ENCODE assay signal across 22 mouse cellular contexts in the genomic region with DNA sequence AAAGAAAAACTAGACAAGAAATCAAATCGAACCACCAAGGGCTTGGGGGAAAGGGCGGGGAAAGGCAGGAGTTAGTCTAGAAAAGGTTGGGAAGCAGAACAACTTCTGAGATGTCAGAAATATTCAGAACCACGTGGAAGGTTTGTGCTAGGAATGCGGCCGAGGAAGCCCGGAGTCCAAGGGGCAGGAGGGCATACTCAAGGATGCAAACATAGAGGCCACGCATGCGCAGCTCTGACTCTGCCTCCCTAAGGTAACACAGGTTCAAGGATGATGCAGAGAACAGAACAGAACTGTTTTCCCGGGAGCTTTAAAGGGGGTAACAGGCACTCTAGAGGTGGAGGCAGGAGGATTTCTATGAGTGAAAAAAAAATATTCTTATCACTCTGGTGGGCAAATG. TPM values are rescaled to one million over a fixed set of nuclear protein-coding genes. Genes with fewer than 3 reads are reported as not detected.
DNase-seq lines count a peak whose midpoint lies in the region; ATAC-seq and TF ChIP-seq lines count a peak whose summit lies in the region.
"Had no signal": no experiment of that assay in that cellular context is flagged by ENCODE, and none has a peak within 500 bp of the region (broad histone marks: within the 10 kb centered on the region; RNA-seq: fewer than 3 reads in every experiment).

No protein-coding gene starts in this region.

- intact Hi-C loops in left cerebral cortex, postnatal 10 days (cut with DNase I) = no loop called here

- H3K27ac ChIP-seq in kidney, embryonic 14.5 days (ENCODE audit: low read depth, low read length) = no peak overlapping the region
- no peak overlapping the region for H3K27ac ChIP-seq in kidney, postnatal 0 days
- H3K27ac ChIP-seq: embryonic facial prominence, embryonic 12.5 days; forebrain, embryonic 13.5 days; heart, embryonic 10.5 days; hindbrain, embryonic 12.5 days; layer of hippocampus, adult 2 months; midbrain, embryonic 12.5 days; neural tube, embryonic 13.5 days had no signal

- H3K4me3 ChIP-seq in kidney, embryonic 14.5 days (ENCODE audit: low read length) = no peak overlapping the region
- H3K4me3 ChIP-seq in kidney, postnatal 0 days (replicated peaks; ENCODE audit: low read depth, low read length) = no peak overlapping the region
- H3K4me3 ChIP-seq: embryonic facial prominence, embryonic 12.5 days; erythroblast, embryonic 14.5 days; forebrain, embryonic 13.5 days; heart, embryonic 10.5 days; hindbrain, embryonic 12.5 days; layer of hippocampus, adult 2 months; midbrain, embryonic 12.5 days; neural tube, embryonic 13.5 days had no signal

- H3K9me3 ChIP-seq in kidney, embryonic 14.5 days (ENCODE audit: control insufficient read depth, low read length) = no peaks in the 10 kb centered on the region
- H3K9me3 ChIP-seq in kidney, postnatal 0 days (replicated peaks; ENCODE audit: low read length) = no peaks in the 10 kb centered on the region
- H3K9me3 ChIP-seq: embryonic facial prominence, embryonic 12.5 days; forebrain, embryonic 13.5 days; heart, embryonic 10.5 days; hindbrain, embryonic 12.5 days; midbrain, embryonic 12.5 days; neural tube, embryonic 13.5 days had no signal

- peak; percentile 71 for DNase-seq in kidney, adult 18-20 months
- peak; percentile 52 for DNase-seq in ES-CJ7 (ENCODE audit: low read depth, low spot score)
- no peak for DNase-seq in kidney, postnatal 0 days (ENCODE audit: low spot score)
- peak; percentile 55 for DNase-seq in testis, postnatal 14 days (ENCODE audit: low spot score)
- no peak for DNase-seq in retina, postnatal 1 day
- DNase-seq in left cerebral cortex, postnatal 10 days (ENCODE audit: extremely low spot score in 1 of 2, low spot score in 2 of 2) = no peak
- DNase-seq: adrenal gland, postnatal 10 days; cerebellum, adult 9-11 months; left cerebral cortex, postnatal 4 days; liver; thymus, postnatal 25 days had no signal

- no peak for TF ChIP-seq CTCF in kidney, postnatal 0 days (IDR thresholded peaks at IDR 0.05; ENCODE audit: low read depth)

- H3K4me1 ChIP-seq in kidney, embryonic 14.5 days (ENCODE audit: control insufficient read depth, insufficient read depth, low read length) = no peaks in the 10 kb centered on the region
- H3K4me1 ChIP-seq in kidney, postnatal 0 days (replicated peaks; ENCODE audit: insufficient read depth, low read length) = no peaks in the 10 kb centered on the region
- H3K4me1 ChIP-seq: embryonic facial prominence, embryonic 12.5 days; forebrain, embryonic 13.5 days; heart, embryonic 10.5 days; hindbrain, embryonic 12.5 days; neural tube, embryonic 13.5 days had no signal

- no peak overlapping the region for H3K9ac ChIP-seq in kidney, embryonic 14.5 days (ENCODE audit: low read depth, low read length)
- no peak overlapping the region for H3K9ac ChIP-seq in kidney, postnatal 0 days (ENCODE audit: low read depth, low read length)
- H3K9ac ChIP-seq: embryonic facial prominence, embryonic 12.5 days; forebrain, embryonic 13.5 days; hindbrain, embryonic 12.5 days; midbrain, embryonic 12.5 days; neural tube, embryonic 13.5 days had no signal

- no peaks in the 10 kb centered on the region for H3K36me3 ChIP-seq in kidney, embryonic 14.5 days (ENCODE audit: control insufficient read depth, insufficient read depth, low read length)
- H3K36me3 ChIP-seq in kidney, postnatal 0 days (ENCODE audit: insufficient read depth, low read length) = no peaks in the 10 kb centered on the region
- H3K36me3 ChIP-seq: embryonic facial prominence, embryonic 12.5 days; heart, embryonic 10.5 days; hindbrain, embryonic 12.5 days; midbrain, embryonic 12.5 days; neural tube, embryonic 13.5 days had no signal

- H3K4me2 ChIP-seq in kidney, embryonic 14.5 days (replicated peaks; ENCODE audit: low read depth, low read length) = no peak overlapping the region
- H3K4me2 ChIP-seq in kidney, postnatal 0 days (ENCODE audit: low read length) = no peak overlapping the region
- H3K4me2 ChIP-seq: embryonic facial prominence, embryonic 12.5 days; forebrain, embryonic 13.5 days; hindbrain, embryonic 12.5 days; midbrain, embryonic 12.5 days; neural tube, embryonic 13.5 days had no signal

- no peak for ATAC-seq in kidney, embryonic 14.5 days (ENCODE audit: low FRiP score, low TSS enrichment)
- ATAC-seq in kidney, postnatal 0 days (replicated peaks; ENCODE audit: low FRiP score, low read depth) = peak; percentile 59
- ATAC-seq: activated CD4-positive, CD25-positive, alpha-beta regulatory T cell, adult 4 months; forebrain, embryonic 13.5 days had no signal

- no peaks in the 10 kb centered on the region for H3K27me3 ChIP-seq in kidney, embryonic 14.5 days (ENCODE audit: control insufficient read depth, insufficient read depth, low read length)
- H3K27me3 ChIP-seq in kidney, postnatal 0 days (ENCODE audit: insufficient read depth, low read length) = no peaks in the 10 kb centered on the region
- H3K27me3 ChIP-seq: CH12.LX; embryonic facial prominence, embryonic 12.5 days; forebrain, embryonic 13.5 days; hindbrain, embryonic 12.5 days; neural tube, embryonic 13.5 days had no signal

- WGBS in kidney, embryonic 14.5 days = 74% methylated on average over 9 of the region's 9 CpGs
- whole genome bisulfite sequencing in kidney, postnatal 0 days = 65% methylated on average over 9 of the region's 9 CpGs

RNA-seq across cellular contexts. Expression of a gene that starts 5.8 kb away (rescaled TPM):
- 71.2 and 93.6 TPM in 2 replicates for polyA plus RNA-seq in kidney, embryonic 14.5 days (2014; fragmentation: Nextera tagmentation; extraction: Ambion mirVana)
- 51.7 and 52.5 TPM in 2 replicates for polyA plus RNA-seq in kidney, postnatal 0 days (2015; fragmentation: Nextera tagmentation; extraction: Ambion mirVana)
- 100 to 1,000 TPM; 141 to 149 TPM for total RNA-seq in left cerebral cortex, postnatal 10 days (2021)

RNA-seq across cellular contexts. Expression of a gene that starts 51.3 kb away (rescaled TPM):
- polyA plus RNA-seq in kidney, embryonic 14.5 days (2014; fragmentation: Nextera tagmentation; extraction: Ambion mirVana) = 9.9 and 14.9 TPM in 2 replicates
- 14.6 and 15.8 TPM in 2 replicates for polyA plus RNA-seq in kidney, postnatal 0 days (2015; fragmentation: Nextera tagmentation; extraction: Ambion mirVana)
- total RNA-seq in left cerebral cortex, postnatal 10 days (2021) = 1 to 10 TPM in 1 of 2 experiments, under 1 TPM in 1; 0.64 to 1.3 TPM
- total RNA-seq: CH12.LX had no signal
- polyA plus RNA-seq: activated CD4-positive, CD25-positive, alpha-beta regulatory T cell, adult 4 months had no signal

Comparison
In these comparisons a context has a peak if more than half of its experiments do, and no peak if none do; other contexts are left out.
1. DNase-seq: peak in kidney, adult 18-20 months (single experiment), ES-CJ7 (single experiment) and testis, postnatal 14 days (single experiment); none in kidney, postnatal 0 days (single experiment), retina, postnatal 1 day (single experiment) and left cerebral cortex, postnatal 10 days (0 of 2).